Mouse (Mus musculus) brown adipose tissue, adult 24 weeks (tissue): ENCODE measurements around the gene Adamts20. TPM values are rescaled to one million over a fixed set of nuclear protein-coding genes. Genes with fewer than 3 reads are reported as not detected.

Source experiments
- H3K27ac ChIP-seq: fragments of 200-500 bp; replicated peaks from 2 replicates; pipeline ENCODE4 v1.5.1; 2012; ENCODE audit warnings: low read depth, mild to moderate bottlenecking, low read length
- H3K4me1 ChIP-seq: fragments of 200-500 bp; 2 replicates; pipeline ENCODE4 v1.6.1; 2012; ENCODE audit warnings: low read length, mixed read lengths; ENCODE audit not compliant: control insufficient read depth, insufficient read depth, insufficient read length
- H3K4me3 ChIP-seq: fragments of 200-500 bp; 2 replicates; pipeline ENCODE4 v1.5.1; 2012; ENCODE audit warnings: low read depth, mild to moderate bottlenecking, low read length, moderate library complexity; ENCODE audit not compliant: insufficient read depth
- polyA plus RNA-seq: library from polyadenylated mRNA; stranded (reverse); fragments of >200 nt; gene quantifications from 2 replicates; pipeline ENCODE4 v1.2.4, GENCODE M21; 2012; ENCODE audit not compliant: missing spikeins, insufficient read depth, insufficient read length

Adamts20 gene
- polyA plus RNA-seq, 1 experiment, result not detected

GRCm38 (mm10) chr15:94463251-94463650, 2.0 kb downstream of the Adamts20 start:
- no peak overlapping the region for H3K4me3 ChIP-seq
- no peaks in the 10 kb centered on the region for H3K4me1 ChIP-seq
- no peak overlapping the region for H3K27ac ChIP-seq

GRCm38 (mm10) chr15:94462206-94462605, 3.0 kb downstream of the Adamts20 start:
- H3K27ac ChIP-seq, result no peak overlapping the region
- H3K4me3 ChIP-seq, result no peak overlapping the region
- H3K4me1 ChIP-seq, result no peaks in the 10 kb centered on the region

DNA sequence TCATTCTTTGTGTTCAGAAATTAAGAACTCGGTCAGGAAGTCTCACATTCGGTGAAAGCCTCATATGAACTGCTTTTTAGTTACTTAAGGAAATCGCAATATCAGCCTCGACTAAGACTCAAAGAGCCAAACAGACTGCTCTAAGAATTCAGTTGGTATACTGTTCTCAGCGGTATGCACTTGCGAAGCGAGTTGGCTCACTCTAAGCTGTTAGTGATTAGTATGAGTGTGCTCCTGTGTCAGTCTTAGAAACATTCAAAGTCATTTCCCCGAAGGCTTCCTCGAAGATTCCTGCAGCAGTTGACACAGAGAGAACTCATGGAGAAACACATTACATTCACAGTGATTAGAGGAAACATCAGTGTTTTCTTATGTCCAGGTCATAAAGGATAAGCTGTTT, 4.1 kb downstream of the Adamts20 start:
- Histone ChIP-seq H3K4me3 (no peak overlapping the region), H3K4me1 (no peaks in the 10 kb centered on the region), H3K27ac (no peak overlapping the region)

DNA sequence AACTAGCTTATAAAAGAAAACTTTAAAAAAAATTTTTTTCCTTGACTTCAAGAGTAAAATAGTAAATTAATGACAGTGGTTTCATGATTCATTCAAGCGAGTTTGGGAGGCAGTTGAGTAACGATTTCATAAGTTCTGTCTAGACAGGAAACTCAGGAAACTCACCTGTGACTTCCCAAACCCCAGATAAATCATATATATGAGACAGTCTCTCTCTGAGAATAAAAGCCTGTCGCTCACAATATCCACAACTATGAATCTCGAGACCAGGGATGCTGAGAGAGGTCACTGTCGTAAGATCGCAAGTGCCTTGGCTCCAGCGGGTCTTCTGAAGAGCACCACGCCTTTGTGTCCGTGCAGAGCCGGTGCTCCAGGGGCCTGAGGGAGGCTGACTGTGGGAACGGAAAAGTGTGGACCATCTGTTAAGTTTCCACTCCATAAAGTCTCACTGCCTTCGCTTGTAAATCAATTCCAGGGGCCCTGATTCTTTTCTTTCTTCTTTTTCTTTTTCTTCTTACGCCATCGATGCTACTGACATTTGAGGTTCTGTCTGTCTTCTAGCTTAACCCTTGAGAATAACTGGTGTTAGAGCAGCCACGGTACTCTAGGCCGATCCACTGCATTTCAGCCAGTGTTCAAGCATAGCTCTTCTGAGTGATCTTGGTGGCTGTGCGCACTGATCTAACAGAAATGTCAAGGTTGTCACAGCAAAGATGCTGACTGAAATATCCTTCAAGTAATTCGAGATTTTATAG, 7.4 kb downstream of the Adamts20 start:
- Histone ChIP-seq H3K4me1 (no peaks in the 10 kb centered on the region), H3K27ac (no peak overlapping the region), H3K4me3 (no peak overlapping the region)

DNA sequence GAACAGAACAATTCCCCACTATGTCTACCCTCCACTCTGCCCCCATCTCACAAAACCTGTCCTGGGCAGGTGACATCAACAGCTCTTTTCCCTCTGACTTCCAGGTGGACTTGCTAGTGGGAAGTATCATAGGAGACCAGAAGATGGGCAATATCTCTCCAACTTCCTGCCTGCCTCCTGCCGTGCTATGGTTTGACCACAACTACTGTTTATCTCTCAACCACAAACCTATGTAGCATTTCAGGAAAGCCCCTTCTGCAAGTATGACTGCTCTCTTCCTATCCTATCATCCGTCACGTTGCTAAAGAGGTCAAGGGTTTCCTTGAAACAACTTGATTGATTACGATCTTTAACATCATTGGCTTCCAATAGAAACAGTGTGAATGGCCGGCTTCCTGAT, 12.4 kb downstream of the Adamts20 start:
- Histone ChIP-seq H3K27ac (no peak overlapping the region), H3K4me1 (no peaks in the 10 kb centered on the region)

DNA sequence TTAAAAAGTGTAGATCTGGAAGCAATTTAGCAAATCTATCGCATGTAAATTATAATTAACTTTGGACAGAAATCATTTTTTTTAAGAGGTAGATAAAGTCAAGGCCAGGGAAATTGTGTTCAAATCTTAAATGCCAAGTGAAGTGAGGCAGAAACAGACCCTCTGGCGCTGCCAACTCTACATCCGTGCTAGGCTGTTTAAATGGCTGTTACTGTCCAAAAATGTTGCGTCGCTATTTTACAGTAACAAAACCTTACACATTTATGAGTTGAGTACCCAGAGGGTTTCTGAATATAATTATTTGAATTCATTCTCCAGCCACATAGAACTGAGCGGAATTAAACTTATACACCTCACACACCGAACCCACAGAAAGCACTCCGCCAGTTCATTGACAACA, 13.6 kb downstream of the Adamts20 start:
- no peak overlapping the region for H3K27ac ChIP-seq
- no peaks in the 10 kb centered on the region for H3K4me1 ChIP-seq
- H3K4me3 ChIP-seq, result no peak overlapping the region

More for the DNA sequence above, 12.4 kb downstream of the Adamts20 start:
- H3K4me3 ChIP-seq, result no peak overlapping the region

DNA sequence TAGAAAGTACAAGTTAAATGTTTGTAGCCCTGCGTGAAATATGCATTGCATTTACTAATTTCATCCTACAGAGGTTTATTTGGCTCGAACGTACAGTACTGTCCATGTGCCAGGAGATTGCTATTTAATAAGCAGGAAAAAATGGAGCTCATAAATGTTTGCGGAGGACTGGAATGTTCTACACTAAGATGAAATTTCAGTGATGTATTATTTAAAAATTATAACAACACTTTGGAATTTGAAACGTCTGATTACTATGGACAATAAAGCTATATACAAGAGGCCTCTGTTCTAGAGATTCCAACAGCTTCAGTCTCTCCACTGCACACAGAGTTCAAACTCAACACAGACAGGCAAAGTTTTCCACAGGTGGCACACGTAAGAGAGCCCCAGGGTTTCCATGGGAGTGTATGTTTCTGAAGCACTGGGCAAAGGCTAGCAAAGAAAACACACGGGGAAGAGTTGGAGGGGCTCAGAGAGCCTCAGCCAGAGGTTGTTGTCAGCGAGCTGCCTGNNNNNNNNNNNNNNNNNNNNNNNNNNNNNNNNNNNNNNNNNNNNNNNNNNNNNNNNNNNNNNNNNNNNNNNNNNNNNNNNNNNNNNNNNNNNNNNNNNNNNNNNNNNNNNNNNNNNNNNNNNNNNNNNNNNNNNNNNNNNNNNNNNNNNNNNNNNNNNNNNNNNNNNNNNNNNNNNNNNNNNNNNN, 20.6 kb downstream of the Adamts20 start:
- Histone ChIP-seq H3K27ac (no peak overlapping the region), H3K4me1 (no peaks in the 10 kb centered on the region), H3K4me3 (no peak overlapping the region)

GRCm38 (mm10) chr15:94444043-94444436, 21.2 kb downstream of the Adamts20 start:
- Histone ChIP-seq H3K4me3 (no peak overlapping the region), H3K4me1 (no peaks in the 10 kb centered on the region), H3K27ac (no peak overlapping the region)

GRCm38 (mm10) chr15:94443025-94443424, 22.2 kb downstream of the Adamts20 start:
- Histone ChIP-seq H3K27ac (no peak overlapping the region), H3K4me3 (no peak overlapping the region), H3K4me1 (no peaks in the 10 kb centered on the region)

DNA sequence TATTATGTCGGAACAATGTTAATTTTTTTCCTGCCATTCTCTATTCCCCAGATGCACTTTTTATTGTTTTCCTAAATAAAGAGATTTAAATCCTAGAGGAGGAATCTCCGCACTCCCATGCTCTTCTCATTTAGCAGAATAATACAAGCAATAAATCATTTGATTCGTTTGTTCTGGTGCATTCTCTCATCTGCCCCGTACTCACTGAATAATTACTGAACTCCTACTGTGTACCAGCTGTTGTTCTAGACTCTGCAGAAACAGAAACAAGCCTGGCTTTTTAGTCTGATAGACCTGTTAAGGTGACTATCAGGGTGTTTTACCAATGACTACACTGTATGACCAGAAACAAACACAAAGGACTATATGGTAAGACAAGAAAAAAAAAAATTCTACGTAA, 29.7 kb downstream of the Adamts20 start:
- Histone ChIP-seq H3K4me1 (no peaks in the 10 kb centered on the region), H3K4me3 (no peak overlapping the region), H3K27ac (no peak overlapping the region)

- Histone ChIP-seq H3K27ac (no peak overlapping the region), H3K4me3 (no peak overlapping the region), H3K4me1 (no peaks in the 10 kb centered on the region)
Measured at GRCm38 (mm10) chr15:94430681-94431405, 34.4 kb downstream of the Adamts20 start.

DNA sequence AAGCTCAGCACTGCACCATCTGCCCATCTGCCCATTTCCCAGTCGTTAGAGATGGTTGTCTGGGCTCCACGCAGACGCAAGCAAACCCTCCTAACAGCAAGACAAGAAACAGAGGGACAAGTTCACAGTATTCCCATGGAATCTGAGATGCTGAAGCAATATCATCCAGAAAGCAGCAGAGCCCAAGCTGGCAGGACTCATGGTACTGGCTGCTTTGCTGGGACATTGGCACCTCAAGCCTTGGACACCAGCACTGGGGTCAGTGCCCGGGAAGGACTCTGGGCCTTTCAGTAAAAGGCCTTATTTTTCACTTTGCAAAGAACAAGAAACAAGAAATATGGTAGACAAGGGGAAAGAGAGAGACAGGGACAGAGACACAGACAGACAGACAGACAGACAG, 36.5 kb downstream of the Adamts20 start:
- H3K27ac ChIP-seq, result no peak overlapping the region
- H3K4me1 ChIP-seq, result no peaks in the 10 kb centered on the region
- H3K4me3 ChIP-seq, result no peak overlapping the region

DNA sequence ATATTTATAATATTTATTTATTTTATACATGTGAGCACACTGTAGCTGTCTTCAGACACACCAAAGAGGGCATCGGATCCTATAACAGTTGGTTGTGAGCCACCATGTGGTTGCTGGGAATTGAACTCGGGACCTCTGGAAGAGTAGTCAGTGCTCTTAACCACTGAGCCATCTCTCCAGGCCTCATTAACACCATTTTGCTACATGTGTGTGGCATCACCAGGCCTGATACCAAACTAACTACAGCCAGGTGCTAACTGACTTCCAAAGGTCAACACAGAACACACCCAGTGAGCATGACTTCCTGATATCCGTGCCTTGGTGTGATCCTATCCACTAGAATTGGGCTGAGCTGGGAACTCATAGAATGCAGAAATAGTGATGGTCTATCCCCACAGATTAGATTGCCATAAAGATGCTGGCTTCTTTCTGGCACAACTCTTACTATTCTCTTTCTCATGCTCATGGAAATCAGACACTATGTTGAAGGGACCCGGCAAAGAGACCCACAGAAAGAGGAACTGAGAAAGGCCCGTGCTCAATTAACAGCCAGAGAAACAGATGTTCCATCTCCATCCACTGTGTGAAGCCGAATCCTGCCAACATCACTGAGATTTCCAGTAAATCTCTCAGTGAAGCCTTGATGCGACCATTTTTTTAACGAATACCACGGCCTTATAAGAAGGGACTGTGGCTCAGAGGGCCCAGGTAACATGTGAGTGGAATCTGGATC, 37.6 kb downstream of the Adamts20 start:
- Histone ChIP-seq H3K27ac (no peak overlapping the region), H3K4me1 (no peaks in the 10 kb centered on the region), H3K4me3 (no peak overlapping the region)

GRCm38 (mm10) chr15:94420526-94420925, 44.7 kb downstream of the Adamts20 start:
- no peak overlapping the region for H3K27ac ChIP-seq
- H3K4me3 ChIP-seq, result no peak overlapping the region
- H3K4me1 ChIP-seq, result no peaks in the 10 kb centered on the region

GRCm38 (mm10) chr15:94419167-94419566, 46.1 kb downstream of the Adamts20 start:
- H3K27ac ChIP-seq, result no peak overlapping the region
- no peaks in the 10 kb centered on the region for H3K4me1 ChIP-seq
- H3K4me3 ChIP-seq, result no peak overlapping the region
